22 mouse cellular contexts compared by ENCODE assay signal in genomic region chr4:65373841-65374240, GRCm38 (mm10).
DNase-seq lines count a peak whose midpoint lies in the region; ATAC-seq and TF ChIP-seq lines count a peak whose summit lies in the region.
"Had no signal": no experiment of that assay in that cellular context is flagged by ENCODE, and none has a peak within 500 bp of the region (broad histone marks: within the 10 kb centered on the region; RNA-seq: fewer than 3 reads in every experiment).

No protein-coding gene starts in this region.

- no peaks in the 10 kb centered on the region; the same call in 1 of the 2 replicates for H3K9me3 ChIP-seq in kidney, embryonic 16.5 days (ENCODE audit: low read length)
- H3K9me3 ChIP-seq in liver, embryonic 11.5 days (ENCODE audit: control insufficient read depth, low read length): no peaks in the 10 kb centered on the region
- no peaks in the 10 kb centered on the region for H3K9me3 ChIP-seq in midbrain, embryonic 11.5 days (ENCODE audit: control insufficient read depth, low read length)
- H3K9me3 ChIP-seq in midbrain, embryonic 16.5 days (replicated peaks; ENCODE audit: control insufficient read depth, low read length, poor library complexity, severe bottlenecking): no peaks in the 10 kb centered on the region

- no peak for TF ChIP-seq POLR2A in kidney, adult 2 months (IDR thresholded peaks at IDR 0.05; ENCODE audit: low read depth, low read length)
- no peak for TF ChIP-seq POLR2A in liver, adult 2 months (IDR thresholded peaks at IDR 0.05; ENCODE audit: extremely low read depth, insufficient read depth, low read length)

- H3K4me3 ChIP-seq in kidney, adult 2 months (ENCODE audit: insufficient read depth, low read depth, low read length): no peak overlapping the region
- no peak overlapping the region for H3K4me3 ChIP-seq in kidney, embryonic 16.5 days (ENCODE audit: low read length)
- H3K4me3 ChIP-seq in liver, adult 2 months (ENCODE audit: insufficient read depth, low read depth, low read length): no peak overlapping the region
- no peak overlapping the region for H3K4me3 ChIP-seq in liver, embryonic 11.5 days (ENCODE audit: low read depth, low read length)
- H3K4me3 ChIP-seq in midbrain, embryonic 11.5 days (ENCODE audit: low read depth, low read length): no peak overlapping the region
- no peak overlapping the region for H3K4me3 ChIP-seq in midbrain, embryonic 16.5 days (ENCODE audit: low read depth, low read length)

- no peak overlapping the region for H3K9ac ChIP-seq in kidney, embryonic 16.5 days (replicated peaks; ENCODE audit: low read length)
- H3K9ac ChIP-seq in liver, adult 2 months (ENCODE audit: low read depth, low read length): peak overlapping the region; percentile 35; the same call in 1 of the 2 replicates
- no peak overlapping the region for H3K9ac ChIP-seq in liver, embryonic 11.5 days (ENCODE audit: low read depth, low read length)
- H3K9ac ChIP-seq in midbrain, embryonic 11.5 days (ENCODE audit: low read length): no peak overlapping the region
- no peak overlapping the region for H3K9ac ChIP-seq in midbrain, embryonic 16.5 days (ENCODE audit: low read depth, low read length)

- no peak for TF ChIP-seq CTCF in kidney, adult 2 months (conservative IDR thresholded peaks at IDR 0.05; ENCODE audit: insufficient read depth, insufficient read length, low read depth, low read length)
- no peak for TF ChIP-seq CTCF in liver, adult 2 months (IDR thresholded peaks at IDR 0.05; ENCODE audit: low read depth, low read length)

- H3K36me3 ChIP-seq in kidney, adult 2 months (ENCODE audit: control insufficient read depth, insufficient read depth, low read length): no peaks in the 10 kb centered on the region
- H3K36me3 ChIP-seq in kidney, embryonic 16.5 days (ENCODE audit: insufficient read depth, low read length): no peaks in the 10 kb centered on the region
- H3K36me3 ChIP-seq in liver, adult 2 months (ENCODE audit: control insufficient read depth, insufficient read depth, low read length): no peaks in the 10 kb centered on the region
- H3K36me3 ChIP-seq in liver, embryonic 11.5 days (ENCODE audit: control insufficient read depth, insufficient read depth, low read length): no peaks in the 10 kb centered on the region
- no peaks in the 10 kb centered on the region for H3K36me3 ChIP-seq in midbrain, embryonic 11.5 days (ENCODE audit: control insufficient read depth, insufficient read depth, low read length)
- no peaks in the 10 kb centered on the region for H3K36me3 ChIP-seq in midbrain, embryonic 16.5 days (ENCODE audit: control insufficient read depth, insufficient read depth, low read length)
- H3K36me3 ChIP-seq: G1E had no signal

- peak; percentile 39; the same call in 1 of the 2 replicates for ATAC-seq in kidney, embryonic 16.5 days (ENCODE audit: low FRiP score, low TSS enrichment)
- no peak for ATAC-seq in liver, embryonic 11.5 days (replicated peaks; ENCODE audit: low FRiP score)
- ATAC-seq in midbrain, embryonic 11.5 days (ENCODE audit: low FRiP score): no peak
- ATAC-seq in midbrain, embryonic 16.5 days: no peak
- ATAC-seq: activated CD4-positive, CD25-positive, alpha-beta regulatory T cell, adult 4 months; CD4-positive, CD25-positive, alpha-beta regulatory T cell, adult 4 months; Patski had no signal

- DNase-seq in kidney, adult 9 months: peak; percentile 6
- no peak for DNase-seq in kidney, adult 2 months
- no peak for DNase-seq in kidney, postnatal 4 days
- peak; percentile 62 for DNase-seq in liver, adult 2 months (ENCODE audit: extremely low read depth, low read depth, low spot score)
- DNase-seq in liver, embryonic 11.5 days (ENCODE audit: low spot score): no peak
- peak; percentile 69 for DNase-seq in midbrain, embryonic 11.5 days (ENCODE audit: low spot score, missing footprints)
- DNase-seq: adrenal gland, adult 2 months; adrenal gland, adult 8-10 months; adrenal gland, postnatal 10 days; adrenal gland, postnatal 14 days; adrenal gland, postnatal 25 days; adrenal gland, postnatal 36 days; B cell, adult 2 months; cerebellum, adult 11 months; cerebellum, adult 11-12 months had no signal

- no peaks in the 10 kb centered on the region for H3K27me3 ChIP-seq in kidney, adult 2 months (replicated peaks; ENCODE audit: control insufficient read depth, insufficient read depth, low read length)
- no peaks in the 10 kb centered on the region for H3K27me3 ChIP-seq in kidney, embryonic 16.5 days (ENCODE audit: insufficient read depth, low read length)
- H3K27me3 ChIP-seq in liver, adult 2 months (ENCODE audit: control insufficient read depth, insufficient read depth, low read length): no peaks in the 10 kb centered on the region
- H3K27me3 ChIP-seq in liver, embryonic 11.5 days (replicated peaks; ENCODE audit: control insufficient read depth, insufficient read depth, low read length): no peaks in the 10 kb centered on the region
- H3K27me3 ChIP-seq in midbrain, embryonic 11.5 days (ENCODE audit: control insufficient read depth, insufficient read depth, low read length): no peaks in the 10 kb centered on the region
- no peaks in the 10 kb centered on the region for H3K27me3 ChIP-seq in midbrain, embryonic 16.5 days (ENCODE audit: control insufficient read depth, insufficient read depth, low read depth, low read length)
- H3K27me3 ChIP-seq: CH12.LX, Patski had no signal

- H3K79me2 ChIP-seq in liver, adult 2 months (ENCODE audit: control insufficient read depth, insufficient read depth, low read length): no peaks in the 10 kb centered on the region

- 25% methylated on average over 1 of the region's 1 CpGs for WGBS in kidney, adult 2 months
- WGBS in kidney, embryonic 16.5 days: 8% methylated on average over 1 of the region's 1 CpGs
- 11% methylated on average over 1 of the region's 1 CpGs for WGBS in liver, adult 2 months
- WGBS in liver, embryonic 11.5 days: 45% methylated on average over 1 of the region's 1 CpGs
- WGBS in midbrain, embryonic 11.5 days: 46% methylated on average over 1 of the region's 1 CpGs
- 63% methylated on average over 1 of the region's 1 CpGs for WGBS in midbrain, embryonic 16.5 days

- H3K27ac ChIP-seq in kidney, adult 2 months (ENCODE audit: insufficient read depth, low read depth, low read length): no peak overlapping the region
- no peak overlapping the region for H3K27ac ChIP-seq in kidney, embryonic 16.5 days (ENCODE audit: low read length)
- peak overlapping the region; percentile 32; the same call in 1 of the 2 replicates for H3K27ac ChIP-seq in liver, adult 2 months (replicated peaks; ENCODE audit: insufficient read depth, low read depth, low read length)
- no peak overlapping the region for H3K27ac ChIP-seq in liver, embryonic 11.5 days (ENCODE audit: low read depth, low read length)
- H3K27ac ChIP-seq in midbrain, embryonic 11.5 days (ENCODE audit: low read depth, low read length): no peak overlapping the region
- H3K27ac ChIP-seq in midbrain, embryonic 16.5 days (ENCODE audit: low read length): no peak overlapping the region

- no peaks in the 10 kb centered on the region for H3K4me1 ChIP-seq in kidney, adult 2 months (ENCODE audit: control insufficient read depth, insufficient read depth, low read length)
- H3K4me1 ChIP-seq in kidney, embryonic 16.5 days (ENCODE audit: insufficient read depth, low read length): no peaks in the 10 kb centered on the region
- H3K4me1 ChIP-seq in liver, adult 2 months (ENCODE audit: control insufficient read depth, insufficient read depth, low read length): peaks cover 17% of the 10 kb centered on the region
- no peaks in the 10 kb centered on the region for H3K4me1 ChIP-seq in liver, embryonic 11.5 days (replicated peaks; ENCODE audit: control insufficient read depth, insufficient read depth, low read length)
- no peaks in the 10 kb centered on the region for H3K4me1 ChIP-seq in midbrain, embryonic 11.5 days (ENCODE audit: control insufficient read depth, insufficient read depth, low read length)
- no peaks in the 10 kb centered on the region for H3K4me1 ChIP-seq in midbrain, embryonic 16.5 days (ENCODE audit: control insufficient read depth, insufficient read depth, low read length)

- H3K4me2 ChIP-seq in kidney, embryonic 16.5 days (replicated peaks; ENCODE audit: low read depth, low read length): no peak overlapping the region
- H3K4me2 ChIP-seq in liver, embryonic 11.5 days: no peak overlapping the region
- no peak overlapping the region for H3K4me2 ChIP-seq in midbrain, embryonic 11.5 days
- no peak overlapping the region for H3K4me2 ChIP-seq in midbrain, embryonic 16.5 days (ENCODE audit: low read length)

Comparison
In these comparisons a context has a peak if more than half of its experiments do, and no peak if none do; other contexts are left out.
1. DNase-seq: peak in kidney, adult 9 months (single experiment), liver, adult 2 months (single experiment) and midbrain, embryonic 11.5 days (single experiment); none in kidney, adult 2 months (single experiment), kidney, postnatal 4 days (0 of 2) and liver, embryonic 11.5 days (single experiment).